Mouse (Mus musculus) kidney, postnatal 0 days (tissue): ENCODE data around the gene Icam4. TPM values are rescaled to one million over a fixed set of nuclear protein-coding genes. Genes with fewer than 3 reads are reported as not detected.

Experiments
- ATAC-seq: fragments of 200-750 bp; cut with Nextera tagmentation; replicated peaks from 2 replicates; pipeline ENCODE4 v1.8.0; 2017; ENCODE audit warnings: low read depth, moderate number of reproducible peaks, moderate TSS enrichment, moderate library complexity; ENCODE audit not compliant: low FRiP score
- DNase-seq: peaks from one replicate; pipeline ENCODE4 v3.0.0-alpha.2; 2016; ENCODE audit warnings: low spot score
- H3K27ac ChIP-seq: fragments of 300-500 bp; sonication (generic); 2 replicates; pipeline ENCODE4 v1.5.1; 2014; ENCODE audit warnings: mild to moderate bottlenecking
- H3K27me3 ChIP-seq: fragments of 300-500 bp; sonication (generic); 2 replicates; pipeline ENCODE4 v1.6.1; 2014; ENCODE audit warnings: low read length, mixed read lengths; ENCODE audit not compliant: insufficient read depth
- H3K36me3 ChIP-seq: fragments of 300-500 bp; sonication (generic); 2 replicates; pipeline ENCODE4 v1.6.1; 2014; ENCODE audit warnings: low read length, mixed read lengths; ENCODE audit not compliant: insufficient read depth
- H3K4me1 ChIP-seq: fragments of 300-500 bp; sonication (generic); replicated peaks from 2 replicates; pipeline ENCODE4 v1.6.1; 2014; ENCODE audit warnings: antibody characterized with exemption, low read length, mixed read lengths; ENCODE audit not compliant: insufficient read depth
- H3K4me2 ChIP-seq: fragments of 300-500 bp; sonication (generic); 2 replicates; pipeline ENCODE4 v1.6.1; 2014; ENCODE audit warnings: mild to moderate bottlenecking, low read length, moderate library complexity, mixed read lengths
- H3K4me3 ChIP-seq: fragments of 300-500 bp; sonication (generic); replicated peaks from 2 replicates; pipeline ENCODE4 v1.5.1; 2014; ENCODE audit warnings: low read depth, low read length
- H3K9ac ChIP-seq: fragments of 300-500 bp; sonication (generic); 2 replicates; pipeline ENCODE4 v1.6.1; 2014; ENCODE audit warnings: low read depth, low read length
- H3K9me3 ChIP-seq: fragments of 300-500 bp; sonication (generic); replicated peaks from 2 replicates; pipeline ENCODE4 v1.6.1; 2016; ENCODE audit warnings: low read length, inconsistent platforms, mixed read lengths
- CTCF ChIP-seq: IDR thresholded peaks from 2 replicates; pipeline ENCODE4 v1.5.1; 2016; ENCODE audit warnings: antibody characterized with exemption, low read depth, mild to moderate bottlenecking, moderate library complexity
- whole genome bisulfite sequencing: fragments of 180-500 bp; shearing (Covaris S2); extraction: QIAGEN DNeasy Blood & Tissue Kit; methylation state at CpG from one replicate; pipeline ENCODE4 v1.1.7; 2014; 5-methylcytosine and 5-hydroxymethylcytosine counted together
- polyA plus RNA-seq: library from polyadenylated mRNA; unstranded; fragments of >200 nt; fragmentation: Nextera tagmentation; extraction: Ambion mirVana; gene quantifications from 2 replicates; pipeline ENCODE4 v1.2.1, GENCODE M21; 2015

Icam4 gene
- polyA plus RNA-seq, 1 experiment from 2014 or later = 0.26 TPM

DNA sequence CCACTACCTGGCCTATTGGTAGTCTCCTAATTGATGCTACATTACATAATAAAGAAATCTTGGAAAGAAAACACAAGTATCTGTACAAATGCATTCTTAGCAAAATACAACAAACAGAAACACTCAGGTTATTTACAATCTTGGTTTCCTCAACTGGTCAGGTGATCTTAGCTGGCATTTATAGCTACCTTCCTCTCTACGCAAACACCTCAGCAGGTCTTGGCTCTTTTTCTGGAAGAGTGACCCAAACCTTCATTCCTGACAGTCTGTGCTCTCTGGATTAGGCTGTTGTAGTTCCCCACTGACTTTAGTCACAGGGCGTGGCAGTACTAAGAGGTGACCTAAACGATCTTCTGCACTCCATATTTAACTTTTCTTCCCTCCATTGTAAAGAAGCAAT, 16.1 kb downstream of the Icam4 start:
- Histone ChIP-seq H3K4me1 (no peaks in the 10 kb centered on the region), H3K4me2 (no peak overlapping the region), H3K27me3 (no peaks in the 10 kb centered on the region), H3K4me3 (no peak overlapping the region), H3K9ac (no peak overlapping the region), H3K27ac (no peak overlapping the region), H3K36me3 (no peaks in the 10 kb centered on the region), H3K9me3 (no peaks in the 10 kb centered on the region)
- DNase-seq (no peak), ATAC-seq (no peak)
- no peak for TF ChIP-seq CTCF
- 83% methylated on average over 3 of the region's 3 CpGs for WGBS

DNA sequence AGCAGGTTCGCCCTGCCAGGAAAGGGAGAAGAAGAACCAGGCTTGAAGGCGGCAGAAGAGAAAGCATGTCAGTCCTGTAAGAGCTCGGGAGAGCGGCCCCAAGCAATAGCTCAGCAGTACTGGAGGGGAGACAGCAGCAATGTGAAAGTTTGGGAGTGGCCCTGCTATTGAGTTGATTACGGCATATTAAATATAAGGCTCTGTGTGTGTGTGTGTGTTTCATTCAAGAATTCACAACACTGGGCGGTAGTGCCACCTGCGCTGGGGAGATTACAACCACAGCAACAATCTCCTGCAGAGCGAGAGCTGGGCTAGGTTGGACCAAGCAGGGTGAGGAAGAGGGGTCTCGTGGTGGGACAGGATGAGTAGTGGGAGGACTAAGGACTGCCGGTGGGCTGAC, 22.4 kb downstream of the Icam4 start:
- H3K36me3 ChIP-seq = no peaks in the 10 kb centered on the region
- ATAC-seq (no peak), DNase-seq (no peak)
- no peaks in the 10 kb centered on the region for H3K9me3 ChIP-seq
- 57% methylated on average over 10 of the region's 10 CpGs for WGBS
- no peak overlapping the region for H3K9ac ChIP-seq
- no peaks in the 10 kb centered on the region for H3K4me1 ChIP-seq
- no peak overlapping the region for H3K4me3 ChIP-seq
- no peak overlapping the region for H3K27ac ChIP-seq
- no peaks in the 10 kb centered on the region for H3K27me3 ChIP-seq
- TF ChIP-seq CTCF = no peak
- H3K4me2 ChIP-seq = no peak overlapping the region

DNA sequence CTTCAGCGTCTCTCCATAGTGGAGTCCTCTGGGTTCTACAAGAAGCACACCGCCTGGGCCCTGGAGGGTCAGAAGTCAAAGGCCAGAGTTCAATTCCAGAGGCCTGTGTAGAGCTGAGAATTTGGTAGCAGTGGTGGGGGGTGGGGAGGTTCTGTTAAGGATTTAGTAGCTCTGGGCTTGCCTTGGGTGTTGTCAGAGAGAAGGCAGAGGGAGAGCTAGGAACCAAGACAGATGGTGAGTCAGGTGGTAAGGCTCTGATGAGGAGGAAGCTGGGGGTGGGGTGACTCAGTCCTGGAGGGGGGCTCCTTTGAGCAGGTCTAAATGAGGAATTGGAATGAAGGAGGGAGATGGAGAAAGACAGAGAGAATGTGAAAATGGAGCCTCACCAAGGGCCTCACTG, 33.8 kb downstream of the Icam4 start:
- Histone ChIP-seq H3K4me1 (no peaks in the 10 kb centered on the region), H3K4me2 (no peak overlapping the region), H3K9me3 (no peaks in the 10 kb centered on the region), H3K9ac (no peak overlapping the region), H3K27me3 (no peaks in the 10 kb centered on the region), H3K27ac (no peak overlapping the region), H3K36me3 (0 out of 2 replicates have a peak, but pooled peaks cover 10% of the 10 kb centered on the region), H3K4me3 (no peak overlapping the region)
- no peak for TF ChIP-seq CTCF
- 92% methylated on average over 2 of the region's 2 CpGs for WGBS
- DNase-seq = no peak
- no peak for ATAC-seq

DNA sequence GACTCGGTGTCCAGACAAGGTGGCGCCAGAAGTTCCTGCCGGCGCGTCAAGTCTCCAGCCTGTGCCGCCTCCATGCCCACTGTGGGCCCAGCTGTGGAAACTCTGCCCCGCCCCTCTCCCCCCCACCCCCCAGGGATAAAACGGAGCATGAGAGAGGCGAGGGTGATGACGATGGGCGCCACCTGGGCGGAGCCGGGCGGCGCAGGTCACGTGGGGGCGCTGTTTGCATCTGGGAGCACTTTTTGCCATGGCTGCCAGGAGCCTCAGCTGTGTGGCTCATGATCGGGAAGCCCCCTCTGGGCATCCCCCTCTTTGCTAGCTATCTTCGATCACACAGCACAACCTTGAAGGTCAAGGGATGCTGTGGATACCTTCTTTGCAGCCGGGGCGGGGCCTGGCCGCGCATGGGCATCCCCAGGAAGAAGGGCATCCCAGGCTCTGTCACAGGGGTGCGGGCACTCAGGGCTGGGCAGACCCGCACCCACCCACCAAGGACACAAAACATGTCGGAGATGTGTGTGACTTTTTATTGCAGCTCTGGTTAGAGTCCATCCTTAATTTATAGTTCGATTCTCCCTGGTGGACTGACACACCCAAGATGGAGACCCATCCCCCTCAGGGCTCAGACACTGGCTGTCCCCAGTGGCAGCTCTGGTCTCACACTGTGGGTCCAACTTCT, 38.0 kb downstream of the Icam4 start, which contains the start of gene Zglp1:
TSS of gene Zglp1 (minus strand) at position 88 of the 679 bp plus-strand sequence.
- H3K4me1 ChIP-seq = 0 out of 2 replicates have a peak, but pooled peaks cover 1% of the 10 kb centered on the region
- no peaks in the 10 kb centered on the region for H3K9me3 ChIP-seq
- no peak within 1 kb of the TSS for H3K4me3 ChIP-seq
- no peaks in the 10 kb centered on the region for H3K27me3 ChIP-seq
- WGBS = 87% methylated on average over 27 of the region's 27 CpGs
- no peak within 1 kb of the TSS for H3K9ac ChIP-seq
- H3K4me2 ChIP-seq = no peak within 1 kb of the TSS
- ATAC-seq = no peak
- no peak for DNase-seq
- peaks cover 18% of the 10 kb centered on the region; the same call in 1 of the 2 replicates for H3K36me3 ChIP-seq
- H3K27ac ChIP-seq = no peak within 1 kb of the TSS
- no peak for TF ChIP-seq CTCF

DNA sequence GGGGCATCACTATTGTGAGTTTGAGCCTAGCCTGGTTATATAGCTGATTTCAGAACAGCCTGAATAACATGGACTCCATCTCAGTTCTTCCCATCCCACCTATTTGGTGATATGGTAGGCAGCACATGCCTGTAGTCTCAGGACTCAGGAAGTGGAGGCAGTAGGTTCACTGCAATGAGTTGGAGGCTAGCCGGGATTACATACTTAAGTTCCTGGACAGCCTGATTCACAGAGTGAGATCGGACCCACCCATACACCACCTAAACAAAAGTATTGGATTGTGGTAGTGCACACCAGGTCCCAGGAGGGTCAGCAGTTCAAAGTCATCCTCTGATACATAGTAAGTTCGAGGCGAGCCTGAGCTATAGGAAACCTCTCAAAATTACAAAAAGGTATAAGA, 43.5 kb downstream of the Icam4 start:
- 0 out of 2 replicates have a peak overlapping the region, but pooled peaks have one; percentile 75 for H3K27ac ChIP-seq
- WGBS = 8% methylated on average over 4 of the region's 4 CpGs
- H3K4me3 ChIP-seq = peak overlapping the region; percentile 83
- H3K36me3 ChIP-seq = peaks cover 31% of the 10 kb centered on the region
- H3K9ac ChIP-seq = peak overlapping the region; percentile 88
- ATAC-seq (no peak; the same call in 1 of the 2 replicates), DNase-seq (no peak)
- H3K27me3 ChIP-seq = no peaks in the 10 kb centered on the region
- H3K4me2 ChIP-seq = peak overlapping the region; percentile 95
- H3K9me3 ChIP-seq = no peaks in the 10 kb centered on the region
- 0 out of 2 replicates have a peak, but pooled peaks cover 9% of the 10 kb centered on the region for H3K4me1 ChIP-seq
- TF ChIP-seq CTCF = no peak

DNA sequence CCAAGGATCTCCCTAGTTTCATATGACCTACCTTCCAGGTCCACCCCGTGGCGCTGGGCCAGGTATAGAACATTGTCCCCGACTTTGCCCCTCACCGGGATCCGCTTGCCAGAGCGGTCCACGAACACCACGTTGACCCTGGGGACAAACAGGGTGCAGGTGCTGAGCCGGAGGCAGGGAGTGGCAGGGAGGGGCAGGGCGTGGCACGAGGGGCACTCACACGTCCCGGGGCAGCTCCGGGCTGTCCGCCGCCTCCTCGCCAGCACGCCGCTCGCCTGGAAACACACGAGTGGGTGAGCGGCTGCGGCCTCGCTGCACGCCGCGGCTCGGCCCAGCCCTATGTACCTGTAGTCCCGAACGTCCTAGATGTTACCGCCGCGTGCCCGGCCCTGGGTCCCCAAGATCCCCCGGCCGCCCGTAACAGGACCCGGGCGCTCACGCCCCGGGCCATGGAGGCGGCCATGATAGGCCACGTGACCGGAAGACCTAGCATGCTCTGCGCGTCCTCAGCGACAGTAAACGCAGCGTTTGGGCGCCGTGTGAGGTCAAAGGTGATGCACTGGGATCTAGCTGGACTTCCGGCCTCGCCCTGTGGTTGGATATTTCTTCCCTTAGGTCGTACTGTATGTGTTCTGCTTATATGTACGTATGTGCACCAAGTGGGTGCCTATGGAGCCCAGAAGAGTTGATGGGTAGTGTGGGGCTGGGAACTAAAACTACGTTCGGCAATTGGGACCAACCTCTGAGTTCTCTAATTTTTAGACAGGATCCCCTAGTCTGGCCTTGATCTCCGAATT, 44.1 kb downstream of the Icam4 start, which contains the start of the genes Gm49373 and Fdx1l:
TSS of gene Gm49373 (minus strand) at position 53 of the 797 bp plus-strand sequence.
TSS of gene Fdx1l (minus strand) at position 571 of the 797 bp plus-strand sequence.
- Histone ChIP-seq H3K4me2 (peak within 1 kb of the TSS; percentile 95), H3K27me3 (no peaks in the 10 kb centered on the region)
- DNase-seq = peak; percentile 96

More for the DNA sequence above, 44.1 kb downstream of the Icam4 start, which contains the start of the genes Gm49373 and Fdx1l:
- Histone ChIP-seq H3K36me3 (peaks cover 30% of the 10 kb centered on the region), H3K4me3 (peak within 1 kb of the TSS; percentile 83), H3K4me1 (0 out of 2 replicates have a peak, but pooled peaks cover 9% of the 10 kb centered on the region), H3K9ac (peak within 1 kb of the TSS; percentile 88), H3K27ac (peak within 1 kb of the TSS; percentile 75), H3K9me3 (no peaks in the 10 kb centered on the region)
- peak; percentile 92 for ATAC-seq
- 0 out of 2 replicates have a peak, but pooled peaks have one; percentile 1 for TF ChIP-seq CTCF
- 2% methylated on average over 57 of the region's 58 CpGs for WGBS
